Mouse (Mus musculus) cortical plate, adult 2 months (tissue): ENCODE results near the gene Taldo1. TPM values are rescaled to one million over a fixed set of nuclear protein-coding genes. Genes with fewer than 3 reads are reported as not detected.

Experiments used
- H3K27ac ChIP-seq: fragments of 200-500 bp; 2 replicates; pipeline ENCODE4 v1.5.1; 2012; ENCODE audit warnings: low read length, control low read depth, inconsistent platforms; ENCODE audit not compliant: insufficient read depth
- H3K4me1 ChIP-seq: fragments of 200-500 bp; 2 replicates; pipeline ENCODE4 v1.6.1; 2011; ENCODE audit warnings: low read length; ENCODE audit not compliant: control insufficient read depth, insufficient read depth
- H3K4me3 ChIP-seq: fragments of 200-500 bp; 2 replicates; pipeline ENCODE4 v1.5.1; 2011; ENCODE audit warnings: mild to moderate bottlenecking, low read length, control low read depth; ENCODE audit not compliant: insufficient read depth
- CTCF ChIP-seq: fragments of 200-500 bp; IDR thresholded peaks from 2 replicates; pipeline ENCODE4 v1.5.1; 2011; ENCODE audit warnings: mild to moderate bottlenecking, control low read depth, low read length; ENCODE audit not compliant: insufficient read depth; ENCODE audit errors: extremely low read depth
- POLR2A ChIP-seq: fragments of 200-500 bp; IDR thresholded peaks from 2 replicates; pipeline ENCODE4 v1.6.1; 2011; ENCODE audit warnings: mild to moderate bottlenecking, low read length, control low read depth; ENCODE audit not compliant: insufficient read depth; ENCODE audit errors: extremely low read depth
- polyA plus RNA-seq: library from polyadenylated mRNA; depleted of rRNA; stranded (reverse); fragments of >200 nt; gene quantifications from 2 replicates; pipeline ENCODE4 v1.2.3, GENCODE M21; 2012

Gene Taldo1
- polyA plus RNA-seq, 1 experiment: 193 TPM

DNA sequence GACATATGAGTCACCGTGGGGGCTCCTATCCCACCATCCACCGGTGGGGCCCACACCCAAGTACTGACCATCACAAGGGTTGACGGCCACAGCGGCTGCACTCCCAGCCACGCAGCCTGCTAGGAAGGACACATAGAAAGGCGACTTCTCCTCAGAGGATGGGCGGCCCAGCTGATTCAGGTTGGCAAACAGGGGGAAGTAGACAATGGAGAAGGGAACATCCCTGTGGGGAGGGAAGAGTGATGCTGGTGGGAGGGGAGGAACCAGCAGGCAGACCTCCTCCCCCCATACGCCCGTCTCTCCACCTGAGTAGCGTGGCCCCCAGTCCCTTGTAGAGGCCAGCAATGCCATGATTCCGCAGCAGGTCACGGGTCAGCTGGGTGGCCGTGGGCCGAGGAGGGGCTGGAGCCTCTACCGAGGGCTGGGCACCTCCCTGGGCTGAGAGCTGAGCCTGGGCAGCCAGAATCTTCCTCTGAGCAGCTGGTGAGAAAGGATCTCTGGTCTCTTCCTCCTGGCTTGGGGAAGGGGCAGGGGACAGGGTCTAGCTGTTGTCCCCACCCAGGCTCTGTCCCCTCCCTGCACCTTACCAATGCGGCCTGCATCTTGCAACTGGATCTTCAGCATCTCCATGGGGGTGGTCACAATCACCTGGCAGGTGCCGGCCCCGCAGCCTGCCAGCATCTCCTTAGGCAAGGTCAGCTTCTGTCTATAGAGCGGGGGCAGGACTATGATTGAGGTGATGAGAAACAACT, 39.6 kb downstream of the Taldo1 start:
- Histone ChIP-seq H3K4me1 (peaks cover 6% of the 10 kb centered on the region), H3K4me3 (no peak overlapping the region), H3K27ac (no peak overlapping the region)
- TF ChIP-seq CTCF: no peak
- TF ChIP-seq POLR2A: no peak

DNA sequence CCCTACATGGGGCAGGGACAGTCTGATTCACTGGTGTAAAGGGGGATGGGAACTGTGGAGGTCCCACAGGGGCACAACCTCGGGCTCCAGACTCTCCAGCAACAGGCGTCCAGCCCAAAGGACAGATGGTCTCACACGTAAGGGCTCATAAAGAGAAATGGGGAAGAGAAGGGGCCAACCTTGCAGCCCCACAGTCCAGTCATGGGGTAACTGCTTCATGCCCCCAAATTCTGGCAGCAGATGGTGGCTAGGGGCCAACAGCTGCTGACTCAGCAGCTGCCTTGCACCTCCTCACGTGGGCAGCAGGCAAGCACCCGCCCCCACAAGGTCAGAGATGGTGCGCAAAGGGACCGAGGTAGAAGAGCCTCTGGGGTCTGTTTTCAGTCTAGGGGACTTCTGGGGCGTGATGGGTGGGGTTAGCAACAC, 40.2 kb downstream of the Taldo1 start:
- Histone ChIP-seq H3K27ac (no peak overlapping the region), H3K4me3 (no peak overlapping the region), H3K4me1 (peaks cover 6% of the 10 kb centered on the region)
- no peak for TF ChIP-seq POLR2A
- no peak for TF ChIP-seq CTCF

DNA sequence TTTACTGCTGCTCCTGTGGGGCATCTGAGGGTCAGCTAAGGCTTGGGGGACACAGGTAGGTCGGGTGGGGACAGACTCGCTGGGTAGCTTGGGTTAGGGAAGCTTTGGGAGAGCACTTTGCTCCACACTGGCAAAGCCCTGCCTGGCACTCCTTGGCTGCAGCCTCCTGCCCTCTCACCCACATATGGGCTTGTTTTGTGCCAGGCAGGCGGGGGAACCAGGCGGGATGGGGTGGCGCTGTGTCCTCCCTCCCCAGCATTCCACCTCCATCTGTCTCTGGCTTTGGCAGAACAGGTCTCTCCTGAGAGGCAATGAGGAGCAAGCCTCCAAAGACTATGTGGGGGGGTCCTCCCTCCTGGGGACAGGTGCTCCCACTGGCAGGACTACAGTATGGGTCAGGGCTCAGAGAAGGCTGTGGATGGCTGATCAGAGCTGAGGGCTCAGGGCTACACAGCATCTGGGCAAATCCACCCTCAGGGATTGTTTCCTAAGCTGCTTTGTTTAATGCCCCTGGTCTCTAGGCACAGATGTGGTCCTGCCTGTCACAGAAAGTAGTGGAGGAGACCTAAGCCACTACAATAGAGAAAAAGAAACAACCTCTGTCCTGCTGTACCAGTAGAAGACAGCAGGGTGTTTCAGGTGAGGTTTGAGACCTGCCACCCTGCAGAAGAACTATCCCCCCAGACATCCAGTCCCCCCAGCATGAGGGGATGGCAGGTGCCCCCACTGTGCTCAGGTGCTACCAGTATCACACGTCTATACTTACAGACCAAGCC, 40.9 kb downstream of the Taldo1 start:
- TF ChIP-seq CTCF (no peak), POLR2A (no peak)
- Histone ChIP-seq H3K4me1 (peaks cover 6% of the 10 kb centered on the region), H3K27ac (no peak overlapping the region), H3K4me3 (peak overlapping the region; percentile 48; the same call in 1 of the 2 replicates)

DNA sequence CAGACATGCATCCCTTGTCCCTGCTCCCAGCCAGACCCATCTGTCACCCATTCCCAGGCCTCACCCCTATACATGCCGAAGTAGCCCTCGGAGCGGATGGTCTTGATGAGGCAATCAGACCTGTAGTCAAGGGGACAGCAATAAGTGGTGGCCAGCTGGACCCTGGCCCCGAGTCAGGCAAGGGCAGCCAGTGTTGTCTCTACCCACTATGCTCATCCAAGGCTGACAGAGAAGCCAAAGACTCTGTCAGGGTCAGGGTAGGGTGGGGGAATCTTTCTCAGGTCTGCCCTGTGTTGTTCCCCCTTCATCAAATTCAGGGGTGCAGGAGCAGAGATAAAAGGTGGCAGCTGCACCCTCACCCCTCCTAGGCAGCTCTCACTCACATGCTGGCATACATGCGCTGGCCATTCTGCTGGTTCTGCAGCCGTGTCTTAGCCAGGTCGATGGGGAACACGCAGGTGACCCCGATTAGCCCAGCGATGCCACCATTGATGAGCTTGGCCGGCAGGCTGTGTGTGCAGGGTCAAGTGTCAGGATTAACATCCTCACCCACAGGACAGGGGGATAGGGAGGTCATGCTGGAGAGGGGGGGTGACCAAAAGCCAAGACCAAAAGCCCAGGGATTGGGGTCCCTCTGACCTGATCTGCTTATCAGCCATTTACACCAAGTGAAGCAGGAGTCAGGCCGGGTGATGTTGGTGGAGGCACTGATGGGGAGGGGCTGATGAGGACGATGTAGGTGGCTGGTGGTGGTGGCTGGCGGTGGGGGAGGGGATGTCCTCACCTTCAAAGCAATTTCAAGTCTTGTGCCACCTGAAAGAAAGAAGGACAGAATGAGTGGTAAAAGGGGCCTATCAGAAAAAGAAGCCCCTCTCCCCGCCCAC, 41.8 kb downstream of the Taldo1 start:
- Histone ChIP-seq H3K4me1 (peaks cover 6% of the 10 kb centered on the region), H3K27ac (no peak overlapping the region), H3K4me3 (peak overlapping the region; percentile 48)
- TF ChIP-seq CTCF (no peak), POLR2A (no peak)

DNA sequence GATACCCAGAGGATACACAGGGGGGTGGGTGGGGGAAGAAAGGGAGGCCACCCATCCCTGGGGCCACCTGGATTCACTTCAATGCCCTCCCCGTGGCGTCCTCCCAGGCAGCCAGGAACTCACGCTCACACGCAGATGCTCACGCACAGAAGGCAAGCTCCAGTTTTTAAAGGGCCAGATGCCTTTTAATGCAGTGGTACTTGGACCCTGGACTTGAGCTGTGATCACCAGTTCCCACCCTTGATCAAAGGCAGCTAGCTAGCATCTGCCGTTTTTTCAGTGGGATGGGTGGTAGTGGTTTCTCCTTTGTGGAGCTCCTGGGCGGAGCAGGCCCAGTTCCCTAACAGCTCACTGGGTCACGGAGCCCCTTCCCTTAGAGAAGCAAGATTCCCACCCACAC, 42.5 kb downstream of the Taldo1 start:
- H3K27ac ChIP-seq: 0 out of 2 replicates have a peak overlapping the region, but pooled peaks have one; percentile 22
- TF ChIP-seq POLR2A (peak; percentile 64; the same call in 1 of the 2 replicates), CTCF (no peak)
- peak overlapping the region; percentile 48 for H3K4me3 ChIP-seq
- peaks cover 6% of the 10 kb centered on the region for H3K4me1 ChIP-seq

DNA sequence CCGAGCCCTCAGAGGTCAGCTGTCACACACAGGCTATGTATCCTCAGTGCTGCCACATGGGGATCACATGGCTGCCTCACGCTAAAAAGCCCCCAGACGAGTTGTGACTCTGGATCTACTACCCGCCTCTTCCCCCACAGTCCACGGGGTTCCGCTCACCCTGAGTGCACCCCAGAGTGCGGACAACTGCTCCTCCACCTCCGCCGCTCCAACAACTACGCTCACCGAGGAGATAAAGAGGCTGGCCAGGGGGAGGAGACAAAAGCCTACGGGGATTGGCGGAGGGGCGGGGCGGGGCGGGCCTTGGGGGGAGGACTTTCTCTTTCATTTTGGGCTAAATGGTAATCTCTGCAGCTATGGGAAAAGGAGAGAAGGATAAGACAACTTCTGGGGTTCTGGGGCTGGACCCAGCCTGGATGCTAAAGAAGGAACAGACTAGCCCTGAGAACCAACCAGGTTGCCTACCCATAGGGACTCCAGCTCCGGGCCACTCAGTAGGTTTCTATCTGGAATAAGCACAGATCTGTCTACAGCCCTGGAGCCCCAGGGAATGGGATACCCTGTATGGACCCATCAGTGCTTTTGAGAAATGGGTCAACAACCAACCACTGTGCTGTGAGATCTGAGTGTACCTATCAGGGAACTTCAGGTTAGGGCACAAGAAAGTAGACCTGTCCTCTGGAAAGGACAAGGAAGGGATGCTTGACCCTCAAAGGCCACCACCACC, 43.3 kb downstream of the Taldo1 start:
- Histone ChIP-seq H3K4me1 (peaks cover 6% of the 10 kb centered on the region), H3K27ac (peak overlapping the region; percentile 50; the same call in 1 of the 2 replicates), H3K4me3 (peak overlapping the region; percentile 48)
- TF ChIP-seq CTCF (no peak), POLR2A (peak; percentile 83; the same call in 1 of the 2 replicates)

DNA sequence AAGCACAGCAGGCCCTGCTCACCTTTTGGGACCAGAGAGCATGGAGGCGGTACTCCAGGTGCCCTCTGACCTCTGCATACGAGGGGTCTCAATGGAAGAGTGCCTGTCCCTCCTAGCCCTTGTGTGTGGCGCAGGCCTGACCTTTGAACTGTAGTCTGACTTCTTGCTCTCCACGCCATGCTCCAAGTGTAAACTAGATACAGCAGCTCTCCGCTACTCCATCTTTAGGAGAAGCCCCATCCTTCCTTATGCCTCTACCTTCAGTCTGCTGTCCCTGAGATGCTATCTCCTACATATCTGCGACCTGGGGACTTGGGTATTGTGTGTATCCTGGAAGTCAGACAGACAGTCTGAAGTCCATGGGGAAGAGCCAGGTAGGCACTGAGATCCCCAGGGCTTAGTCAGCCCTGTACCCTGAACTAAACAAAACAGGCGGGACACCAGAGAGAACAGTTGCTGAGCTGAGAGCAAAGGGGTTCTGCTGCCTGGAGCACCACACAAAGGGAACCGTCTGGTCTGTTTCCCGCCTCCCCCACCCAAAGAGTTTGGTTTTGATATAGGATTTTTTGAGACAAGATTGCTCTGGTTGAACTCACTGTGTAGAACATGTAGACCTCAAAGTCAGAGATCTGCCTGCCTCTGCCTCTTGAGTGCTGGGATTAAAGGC, 44.0 kb downstream of the Taldo1 start:
- TF ChIP-seq POLR2A: no peak
- TF ChIP-seq CTCF: no peak
- Histone ChIP-seq H3K4me1 (peaks cover 6% of the 10 kb centered on the region), H3K4me3 (peak overlapping the region; percentile 48; the same call in 1 of the 2 replicates), H3K27ac (peak overlapping the region; percentile 50; the same call in 1 of the 2 replicates)

DNA sequence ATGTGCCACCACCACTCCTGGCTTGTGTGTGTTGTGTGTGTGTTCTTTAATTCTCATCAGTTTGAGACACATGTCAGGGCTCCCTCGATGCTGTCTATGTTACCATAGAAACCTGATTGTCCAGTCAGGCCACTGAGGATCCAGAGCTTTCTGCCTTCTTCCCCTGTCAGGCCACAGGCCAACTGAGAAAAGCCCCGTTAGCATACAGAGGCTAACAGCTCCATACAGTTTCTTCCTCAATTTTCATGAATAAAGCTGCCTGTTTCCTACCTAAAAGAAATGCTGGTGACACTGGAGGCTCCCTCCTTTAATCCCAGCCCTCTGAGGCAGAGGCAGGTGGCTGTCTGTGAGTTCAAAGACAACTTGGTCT, 44.5 kb downstream of the Taldo1 start:
- H3K4me1 ChIP-seq: peaks cover 6% of the 10 kb centered on the region
- no peak for TF ChIP-seq POLR2A
- TF ChIP-seq CTCF: no peak
- no peak overlapping the region for H3K27ac ChIP-seq
- peak overlapping the region; percentile 75; the same call in 1 of the 2 replicates for H3K4me3 ChIP-seq
